Mouse (Mus musculus) thymus, postnatal 10 days (tissue): ENCODE data around the gene Zeb2.

Experiments
- DNase-seq, 2 experiments: peaks; one replicate each; pipeline ENCODE4 v3.0.0; 2021; ENCODE audit warnings: low spot score in 2 of 2

Zeb2 gene

GRCm38 (mm10) chr2:44944689-44945088, 172.5 kb downstream of the Zeb2 start:
- DNase-seq: no peak
